Mouse (Mus musculus) kidney, postnatal 4 days (tissue): Measurements from ENCODE around the gene Gpd1.
A peak's percentile ranks its signal among the peaks of the same experiment; 100 is the strongest.

Source experiments
- DNase-seq, 2 experiments: peaks; one replicate each; pipeline ENCODE4 v3.0.0; 2021; ENCODE audit warnings: mixed read lengths in 2 of 2

Gene Gpd1

DNA sequence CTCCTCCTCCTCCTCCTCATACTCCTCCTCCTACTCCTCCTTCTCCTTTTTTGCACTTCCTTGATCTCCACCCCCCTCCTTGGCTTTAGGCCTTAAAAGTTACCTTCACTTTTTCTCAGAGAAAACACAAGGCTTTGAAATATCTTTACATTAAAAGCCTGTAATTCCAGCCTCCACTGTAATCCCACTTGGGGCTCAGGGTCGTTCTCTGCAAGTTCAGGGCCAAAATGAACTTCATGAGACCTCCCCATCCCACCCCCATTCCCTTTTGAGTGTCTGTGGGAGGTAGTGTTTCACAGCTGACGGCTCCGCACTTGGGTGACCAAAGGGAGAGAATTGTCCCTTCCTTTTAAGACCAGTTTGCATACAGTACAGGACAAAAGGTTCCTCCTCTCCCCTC lies 55.6 kb downstream of the Gpd1 start:
- DNase-seq, result peak in 1 of 2 experiments; percentile 9
